Mouse (Mus musculus) neural tube, embryonic 11.5 days (tissue): Measurements from ENCODE around the gene Dcdc2a. TPM values are rescaled to one million over a fixed set of nuclear protein-coding genes. Genes with fewer than 3 reads are reported as not detected.

Source experiments
- ATAC-seq: fragments of 200-750 bp; cut with Nextera tagmentation; 2 replicates; pipeline ENCODE4 v1.8.0; 2017; ENCODE audit warnings: moderate number of reproducible peaks, mild to moderate bottlenecking, moderate TSS enrichment, moderate library complexity; ENCODE audit not compliant: insufficient read depth, low FRiP score, low TSS enrichment
- DNase-seq: peaks from one replicate; pipeline ENCODE4 v3.0.0-alpha.2; 2015; ENCODE audit warnings: low spot score
- H3K27ac ChIP-seq: fragments of 300-500 bp; sonication (generic); 2 replicates; pipeline ENCODE4 v1.5.1; 2014; ENCODE audit warnings: low read depth, mild to moderate bottlenecking, low read length
- H3K27me3 ChIP-seq: fragments of 300-500 bp; sonication (generic); 2 replicates; pipeline ENCODE4 v1.6.1; 2014; ENCODE audit warnings: mild to moderate bottlenecking, low read length, mixed read lengths; ENCODE audit not compliant: control insufficient read depth, insufficient read depth
- H3K36me3 ChIP-seq: fragments of 300-500 bp; sonication (generic); 2 replicates; pipeline ENCODE4 v1.6.1; 2014; ENCODE audit warnings: mild to moderate bottlenecking, low read length, moderate library complexity, mixed read lengths; ENCODE audit not compliant: control insufficient read depth, insufficient read depth
- H3K4me1 ChIP-seq: fragments of 300-500 bp; sonication (generic); 2 replicates; pipeline ENCODE4 v1.6.1; 2014; ENCODE audit warnings: low read length, mixed read lengths; ENCODE audit not compliant: control insufficient read depth, insufficient read depth
- H3K4me2 ChIP-seq: fragments of 300-500 bp; sonication (generic); 2 replicates; pipeline ENCODE4 v1.6.1; 2014; ENCODE audit warnings: low read depth, mild to moderate bottlenecking, moderate library complexity
- H3K4me3 ChIP-seq: fragments of 300-500 bp; sonication (generic); 2 replicates; pipeline ENCODE4 v1.5.1; 2014; ENCODE audit warnings: low read depth, low read length
- H3K9ac ChIP-seq: fragments of 300-500 bp; sonication (generic); 2 replicates; pipeline ENCODE4 v1.6.1; 2014; ENCODE audit warnings: mild to moderate bottlenecking, low read length
- H3K9me3 ChIP-seq: fragments of 300-500 bp; sonication (generic); 2 replicates; pipeline ENCODE4 v1.6.1; 2016; ENCODE audit warnings: low read length; ENCODE audit not compliant: control insufficient read depth
- WGBS: fragments of 180-500 bp; shearing (Covaris S2); extraction: QIAGEN DNeasy Blood & Tissue Kit; methylation state at CpG from one replicate; pipeline ENCODE4 v1.1.7; 2014; 5-methylcytosine and 5-hydroxymethylcytosine counted together
- polyA plus RNA-seq: library from polyadenylated mRNA; unstranded; fragments of >200 nt; fragmentation: Nextera tagmentation; extraction: Ambion mirVana; gene quantifications from 2 replicates; pipeline ENCODE4 v1.2.1, GENCODE M21; 2014

Dcdc2a gene
- polyA plus RNA-seq = 3.4 and 4.4 TPM in 2 replicates

- peak; percentile 63; the same call in 1 of the 2 replicates for ATAC-seq
- no peaks in the 10 kb centered on the region for H3K4me1 ChIP-seq
- no peaks in the 10 kb centered on the region for H3K36me3 ChIP-seq
- 5% methylated on average over 63 of the region's 63 CpGs for WGBS
- peak within 1 kb of the TSS; percentile 41 for H3K9ac ChIP-seq
- no peak within 1 kb of the TSS for H3K27ac ChIP-seq
- peak; percentile 52 for DNase-seq
- H3K27me3 ChIP-seq = peaks cover 23% of the 10 kb centered on the region
- H3K4me3 ChIP-seq = peak within 1 kb of the TSS; percentile 48
- H3K4me2 ChIP-seq = peak within 1 kb of the TSS; percentile 85
- H3K9me3 ChIP-seq = no peaks in the 10 kb centered on the region
Measured at GRCm38 (mm10) chr13:25055873-25056667, at the start of gene Dcdc2a. Gene Dcdc2a (plus strand): TSS chr13:25056004.

- Histone ChIP-seq H3K4me3 (no peak overlapping the region), H3K27ac (no peak overlapping the region), H3K36me3 (no peaks in the 10 kb centered on the region), H3K4me2 (no peak overlapping the region), H3K27me3 (no peaks in the 10 kb centered on the region), H3K9ac (no peak overlapping the region), H3K4me1 (no peaks in the 10 kb centered on the region), H3K9me3 (no peaks in the 10 kb centered on the region)
- DNase-seq (no peak), ATAC-seq (no peak)
- WGBS = 84% methylated on average over 6 of the region's 8 CpGs
Measured at GRCm38 (mm10) chr13:25007115-25007514, 48.7 kb upstream of the Dcdc2a start.

GRCm38 (mm10) chr13:25018316-25018715 lies 37.5 kb upstream of the Dcdc2a start:
- Histone ChIP-seq H3K9ac (no peak overlapping the region), H3K27ac (no peak overlapping the region), H3K4me1 (peaks cover 6% of the 10 kb centered on the region), H3K27me3 (no peaks in the 10 kb centered on the region), H3K36me3 (no peaks in the 10 kb centered on the region), H3K9me3 (no peaks in the 10 kb centered on the region), H3K4me3 (no peak overlapping the region), H3K4me2 (no peak overlapping the region)
- 91% methylated on average over 9 of the region's 9 CpGs for WGBS
- no peak for DNase-seq
- ATAC-seq = no peak

GRCm38 (mm10) chr13:25019793-25020539 lies 35.8 kb upstream of the Dcdc2a start, which contains the start of gene Mrs2:
Gene Mrs2 (minus strand): TSS chr13:25020379.
- DNase-seq (peak; percentile 93), ATAC-seq (peak; percentile 92)
- Histone ChIP-seq H3K4me3 (peak within 1 kb of the TSS; percentile 84), H3K36me3 (no peaks in the 10 kb centered on the region), H3K4me1 (peaks cover 6% of the 10 kb centered on the region), H3K9ac (peak within 1 kb of the TSS; percentile 81), H3K27ac (peak within 1 kb of the TSS; percentile 78), H3K9me3 (no peaks in the 10 kb centered on the region), H3K4me2 (peak within 1 kb of the TSS; percentile 75), H3K27me3 (no peaks in the 10 kb centered on the region)
- WGBS = under 1% methylated on average over 72 of the region's 84 CpGs

GRCm38 (mm10) chr13:25020540-25020892 lies 35.3 kb upstream of the Dcdc2a start:
- Histone ChIP-seq H3K27ac (peak overlapping the region; percentile 78; the same call in 1 of the 2 replicates), H3K9ac (peak overlapping the region; percentile 81), H3K9me3 (no peaks in the 10 kb centered on the region), H3K4me3 (peak overlapping the region; percentile 84), H3K4me2 (peak overlapping the region; percentile 75), H3K36me3 (no peaks in the 10 kb centered on the region), H3K4me1 (peaks cover 6% of the 10 kb centered on the region), H3K27me3 (no peaks in the 10 kb centered on the region)
- DNase-seq (no peak), ATAC-seq (peak; percentile 37; the same call in 1 of the 2 replicates)
- WGBS = 58% methylated on average over 4 of the region's 4 CpGs

GRCm38 (mm10) chr13:25022386-25022785 lies 33.4 kb upstream of the Dcdc2a start:
- Histone ChIP-seq H3K27ac (no peak overlapping the region), H3K4me3 (no peak overlapping the region), H3K9me3 (no peaks in the 10 kb centered on the region), H3K4me2 (no peak overlapping the region), H3K36me3 (no peaks in the 10 kb centered on the region), H3K9ac (no peak overlapping the region), H3K27me3 (no peaks in the 10 kb centered on the region), H3K4me1 (peaks cover 6% of the 10 kb centered on the region)
- ATAC-seq = no peak
- DNase-seq = no peak
- 77% methylated on average over 4 of the region's 4 CpGs for WGBS

GRCm38 (mm10) chr13:25023129-25023528 lies 32.7 kb upstream of the Dcdc2a start:
- H3K27me3 ChIP-seq = no peaks in the 10 kb centered on the region
- ATAC-seq (no peak), DNase-seq (no peak)
- no peaks in the 10 kb centered on the region for H3K36me3 ChIP-seq
- H3K9ac ChIP-seq = no peak overlapping the region
- H3K4me3 ChIP-seq = no peak overlapping the region
- no peak overlapping the region for H3K27ac ChIP-seq
- H3K4me2 ChIP-seq = no peak overlapping the region
- no peaks in the 10 kb centered on the region for H3K9me3 ChIP-seq
- 81% methylated on average over 3 of the region's 3 CpGs for WGBS
- peaks cover 6% of the 10 kb centered on the region for H3K4me1 ChIP-seq

GRCm38 (mm10) chr13:25024655-25025054 lies 31.1 kb upstream of the Dcdc2a start:
- DNase-seq (no peak), ATAC-seq (no peak)
- H3K4me2 ChIP-seq = no peak overlapping the region
- 31% methylated on average over 2 of the region's 2 CpGs for WGBS
- no peak overlapping the region for H3K4me3 ChIP-seq
- no peaks in the 10 kb centered on the region for H3K4me1 ChIP-seq
- no peaks in the 10 kb centered on the region for H3K27me3 ChIP-seq
- H3K9me3 ChIP-seq = no peaks in the 10 kb centered on the region
- no peak overlapping the region for H3K27ac ChIP-seq
- H3K36me3 ChIP-seq = no peaks in the 10 kb centered on the region
- no peak overlapping the region for H3K9ac ChIP-seq
